Mouse (Mus musculus) frontal cortex, postnatal 25 days (tissue): ENCODE results near the gene Sorcs2.

Source experiments
- DNase-seq, 2 experiments: peaks; one replicate each; pipeline ENCODE4 v3.0.0; 2022; ENCODE audit warnings: low spot score in 2 of 2

The Sorcs2 gene

GRCm38 (mm10) chr5:36178215-36178614 is 219.7 kb downstream of the Sorcs2 start:
- no peak for DNase-seq

GRCm38 (mm10) chr5:36176873-36177272 is 221.1 kb downstream of the Sorcs2 start:
- DNase-seq: no peak

- no peak for DNase-seq
Observed at GRCm38 (mm10) chr5:36176409-36176808, 221.5 kb downstream of the Sorcs2 start.

- DNase-seq: no peak
Observed at GRCm38 (mm10) chr5:36174569-36175115, 223.3 kb downstream of the Sorcs2 start.

- DNase-seq: no peak
Observed at GRCm38 (mm10) chr5:36168963-36169650, 228.8 kb downstream of the Sorcs2 start.

- no peak for DNase-seq
Observed at GRCm38 (mm10) chr5:36166346-36167013, 231.5 kb downstream of the Sorcs2 start.

GRCm38 (mm10) chr5:36165424-36166302 is 232.3 kb downstream of the Sorcs2 start:
- DNase-seq: no peak

GRCm38 (mm10) chr5:36154879-36155485 is 243.0 kb downstream of the Sorcs2 start:
- DNase-seq: no peak

- no peak for DNase-seq
Observed at GRCm38 (mm10) chr5:36153261-36153660, 244.7 kb downstream of the Sorcs2 start.

GRCm38 (mm10) chr5:36151086-36151485 is 246.9 kb downstream of the Sorcs2 start:
- DNase-seq: no peak

- DNase-seq: no peak
Observed at GRCm38 (mm10) chr5:36149098-36149497, 248.8 kb downstream of the Sorcs2 start.

- no peak for DNase-seq
Observed at GRCm38 (mm10) chr5:36146589-36146988, 251.3 kb downstream of the Sorcs2 start.

GRCm38 (mm10) chr5:36144560-36144959 is 253.4 kb downstream of the Sorcs2 start:
- DNase-seq: no peak

- no peak for DNase-seq
Observed at GRCm38 (mm10) chr5:36141676-36142255, 256.2 kb downstream of the Sorcs2 start.

- DNase-seq: no peak
Observed at GRCm38 (mm10) chr5:36141112-36141511, 256.8 kb downstream of the Sorcs2 start.

- no peak for DNase-seq
Observed at GRCm38 (mm10) chr5:36139766-36140165, 258.2 kb downstream of the Sorcs2 start.

- no peak for DNase-seq
Observed at GRCm38 (mm10) chr5:36135874-36136542, 261.9 kb downstream of the Sorcs2 start.

- DNase-seq: no peak
Observed at GRCm38 (mm10) chr5:36134302-36134701, 263.6 kb downstream of the Sorcs2 start.

GRCm38 (mm10) chr5:36133893-36134292 is 264.0 kb downstream of the Sorcs2 start:
- DNase-seq: no peak

GRCm38 (mm10) chr5:36130393-36131011 is 267.4 kb downstream of the Sorcs2 start:
- no peak for DNase-seq
